Mouse (Mus musculus) hindbrain, embryonic 16.5 days (tissue): ENCODE results near the gene Palm3. TPM values are rescaled to one million over a fixed set of nuclear protein-coding genes. Genes with fewer than 3 reads are reported as not detected.

Experiments
- ATAC-seq: fragments of 200-750 bp; cut with Nextera tagmentation; 2 replicates; pipeline ENCODE4 v1.8.0; 2017; ENCODE audit warnings: moderate TSS enrichment, moderate library complexity
- H3K27ac ChIP-seq: fragments of 300-500 bp; sonication (generic); 2 replicates; pipeline ENCODE4 v1.5.1; 2014; ENCODE audit warnings: low read depth, mild to moderate bottlenecking, control low read depth, low read length, moderate library complexity
- H3K27me3 ChIP-seq: fragments of 300-500 bp; sonication (generic); replicated peaks from 2 replicates; pipeline ENCODE4 v1.6.1; 2014; ENCODE audit warnings: low read length; ENCODE audit not compliant: control insufficient read depth, insufficient read depth
- H3K36me3 ChIP-seq: fragments of 300-500 bp; sonication (generic); 2 replicates; pipeline ENCODE4 v1.6.1; 2014; ENCODE audit warnings: mild to moderate bottlenecking, low read length, moderate library complexity, mixed read lengths; ENCODE audit not compliant: control insufficient read depth, insufficient read depth
- H3K4me1 ChIP-seq: fragments of 300-500 bp; sonication (generic); 2 replicates; pipeline ENCODE4 v1.6.1; 2014; ENCODE audit warnings: low read depth, low read length; ENCODE audit not compliant: control insufficient read depth, insufficient read depth
- H3K4me2 ChIP-seq: fragments of 300-500 bp; sonication (generic); 2 replicates; pipeline ENCODE4 v1.6.1; 2014; ENCODE audit warnings: mild to moderate bottlenecking, low read length, control low read depth, moderate library complexity
- H3K4me3 ChIP-seq: fragments of 300-500 bp; sonication (generic); 2 replicates; pipeline ENCODE4 v1.5.1; 2014; ENCODE audit warnings: mild to moderate bottlenecking, low read length, control low read depth, moderate library complexity
- H3K9ac ChIP-seq: fragments of 300-500 bp; sonication (generic); 2 replicates; pipeline ENCODE4 v1.6.1; 2014; ENCODE audit warnings: low read depth, mild to moderate bottlenecking, control low read depth, low read length, moderate library complexity
- H3K9me3 ChIP-seq: fragments of 300-500 bp; sonication (generic); 2 replicates; pipeline ENCODE4 v1.6.1; 2014; ENCODE audit warnings: mild to moderate bottlenecking, low read length, moderate library complexity; ENCODE audit not compliant: control insufficient read depth
- WGBS: fragments of 180-500 bp; shearing (Covaris S2); extraction: QIAGEN DNeasy Blood & Tissue Kit; methylation state at CpG from one replicate; pipeline ENCODE4 v1.1.7; 2014; 5-methylcytosine and 5-hydroxymethylcytosine counted together
- polyA plus RNA-seq: library from polyadenylated mRNA; unstranded; fragments of >200 nt; fragmentation: Nextera tagmentation; extraction: Ambion mirVana; gene quantifications from 2 replicates; pipeline ENCODE4 v1.2.1, GENCODE M21; 2015

The Palm3 gene
- polyA plus RNA-seq, 1 experiment from 2014 or later, result 11.3 TPM

GRCm38 (mm10) chr8:84012499-84013165 lies 8.6 kb upstream of the Palm3 start:
- H3K27ac ChIP-seq, result no peak overlapping the region
- peak overlapping the region; percentile 100 for H3K4me2 ChIP-seq
- no peak; the same call in 1 of the 2 replicates for ATAC-seq
- H3K4me3 ChIP-seq, result peak overlapping the region; percentile 66
- 7% methylated on average over 35 of the region's 35 CpGs for WGBS
- peaks cover 27% of the 10 kb centered on the region for H3K27me3 ChIP-seq
- H3K9me3 ChIP-seq, result no peaks in the 10 kb centered on the region
- H3K4me1 ChIP-seq, result peaks cover 22% of the 10 kb centered on the region
- H3K9ac ChIP-seq, result peak overlapping the region; percentile 50
- no peaks in the 10 kb centered on the region for H3K36me3 ChIP-seq

DNA sequence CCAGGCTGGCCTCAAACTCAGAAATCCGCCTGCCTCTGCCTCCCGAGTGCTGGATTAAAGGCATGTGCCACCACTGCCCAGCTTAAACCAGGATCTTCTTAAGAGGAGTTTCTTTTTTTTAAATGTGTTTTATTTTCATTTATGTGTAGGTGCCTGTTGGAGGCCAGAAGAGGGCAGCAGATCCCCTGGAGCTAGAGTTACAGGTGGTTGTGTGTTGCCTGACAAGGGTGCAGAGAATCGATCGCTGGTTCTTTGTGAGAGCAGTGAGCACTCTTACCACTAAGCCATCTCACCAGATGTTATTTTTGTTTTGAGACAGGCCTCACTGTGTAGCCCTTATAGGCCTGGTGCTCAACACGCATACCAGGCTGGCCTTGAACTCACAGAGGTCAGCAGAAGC lies 5.4 kb upstream of the Palm3 start:
- 90% methylated on average over 5 of the region's 5 CpGs for WGBS
- peaks cover 17% of the 10 kb centered on the region for H3K27me3 ChIP-seq
- no peaks in the 10 kb centered on the region for H3K9me3 ChIP-seq
- H3K4me1 ChIP-seq, result peaks cover 17% of the 10 kb centered on the region
- ATAC-seq, result no peak
- H3K4me3 ChIP-seq, result no peak overlapping the region
- no peak overlapping the region for H3K9ac ChIP-seq
- no peak overlapping the region for H3K4me2 ChIP-seq
- no peak overlapping the region for H3K27ac ChIP-seq
- H3K36me3 ChIP-seq, result no peaks in the 10 kb centered on the region

- Histone ChIP-seq H3K4me1 (no peaks in the 10 kb centered on the region), H3K27ac (no peak overlapping the region), H3K36me3 (no peaks in the 10 kb centered on the region), H3K4me2 (no peak overlapping the region), H3K4me3 (no peak overlapping the region), H3K9me3 (no peaks in the 10 kb centered on the region), H3K9ac (no peak overlapping the region), H3K27me3 (no peaks in the 10 kb centered on the region; the same call in 1 of the 2 replicates)
- 78% methylated on average over 9 of the region's 9 CpGs for WGBS
- no peak for ATAC-seq
These were observed 1.5 kb upstream of the Palm3 start for GRCm38 (mm10) chr8:84019738-84020137.

DNA sequence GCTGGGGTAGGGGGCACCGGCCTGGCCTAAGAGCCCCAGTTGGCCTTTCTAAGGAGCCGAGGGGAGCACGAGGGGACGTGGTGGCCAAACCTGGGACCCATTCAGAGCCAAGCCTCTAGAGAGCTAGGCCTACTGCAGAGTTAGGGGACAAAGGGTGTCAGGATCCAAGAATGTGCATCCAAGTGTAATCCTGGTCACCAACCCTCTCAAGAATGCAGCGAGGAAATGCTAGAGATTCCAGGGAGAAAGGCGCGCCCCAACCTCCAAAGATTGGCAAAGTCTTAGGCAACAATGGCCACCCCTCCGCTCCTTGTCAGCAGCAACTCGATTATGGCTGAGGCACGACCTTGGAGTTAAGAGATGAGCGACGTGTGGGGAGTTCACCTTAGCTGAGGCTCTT lies 298 bp downstream of the Palm3 start:
- Histone ChIP-seq H3K4me2 (no peak overlapping the region), H3K9me3 (no peaks in the 10 kb centered on the region), H3K27ac (no peak overlapping the region), H3K4me1 (no peaks in the 10 kb centered on the region; the same call in 1 of the 2 replicates), H3K4me3 (no peak overlapping the region), H3K27me3 (no peaks in the 10 kb centered on the region; the same call in none of the 2 replicates), H3K36me3 (no peaks in the 10 kb centered on the region), H3K9ac (no peak overlapping the region)
- no peak for ATAC-seq
- WGBS, result 42% methylated on average over 12 of the region's 12 CpGs

GRCm38 (mm10) chr8:84023085-84023484 lies 1.8 kb downstream of the Palm3 start:
- Histone ChIP-seq H3K27me3 (no peaks in the 10 kb centered on the region; the same call in none of the 2 replicates), H3K4me1 (no peaks in the 10 kb centered on the region; the same call in 1 of the 2 replicates), H3K4me3 (no peak overlapping the region), H3K9ac (no peak overlapping the region), H3K27ac (no peak overlapping the region), H3K9me3 (no peaks in the 10 kb centered on the region), H3K36me3 (no peaks in the 10 kb centered on the region), H3K4me2 (no peak overlapping the region)
- ATAC-seq, result no peak
- WGBS, result 49% methylated on average over 5 of the region's 5 CpGs

DNA sequence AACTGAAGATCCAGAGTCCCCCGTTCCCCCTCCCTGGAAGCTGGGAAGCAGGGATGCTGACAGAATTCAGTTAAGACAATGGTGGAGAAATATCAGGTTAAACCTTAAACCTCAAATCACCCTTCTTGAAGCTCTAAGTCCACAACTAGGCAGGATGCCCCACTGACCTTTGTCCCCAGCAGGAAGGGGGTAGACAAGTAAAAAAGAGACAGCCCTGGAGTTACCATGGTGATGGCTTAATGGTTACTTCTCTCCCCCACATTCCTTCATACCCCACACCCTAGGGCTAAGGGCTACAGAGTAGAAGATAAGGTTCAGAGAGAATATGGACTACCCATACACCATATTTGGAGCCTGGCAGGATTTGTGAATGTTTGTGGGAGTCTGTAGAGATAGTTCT lies 2.4 kb downstream of the Palm3 start:
- no peak for ATAC-seq
- Histone ChIP-seq H3K4me3 (no peak overlapping the region), H3K4me2 (no peak overlapping the region), H3K4me1 (no peaks in the 10 kb centered on the region; the same call in 1 of the 2 replicates), H3K9me3 (no peaks in the 10 kb centered on the region), H3K9ac (no peak overlapping the region), H3K27ac (no peak overlapping the region), H3K27me3 (no peaks in the 10 kb centered on the region; the same call in none of the 2 replicates), H3K36me3 (no peaks in the 10 kb centered on the region)
- WGBS, result 55% methylated on average over 1 of the region's 1 CpGs

DNA sequence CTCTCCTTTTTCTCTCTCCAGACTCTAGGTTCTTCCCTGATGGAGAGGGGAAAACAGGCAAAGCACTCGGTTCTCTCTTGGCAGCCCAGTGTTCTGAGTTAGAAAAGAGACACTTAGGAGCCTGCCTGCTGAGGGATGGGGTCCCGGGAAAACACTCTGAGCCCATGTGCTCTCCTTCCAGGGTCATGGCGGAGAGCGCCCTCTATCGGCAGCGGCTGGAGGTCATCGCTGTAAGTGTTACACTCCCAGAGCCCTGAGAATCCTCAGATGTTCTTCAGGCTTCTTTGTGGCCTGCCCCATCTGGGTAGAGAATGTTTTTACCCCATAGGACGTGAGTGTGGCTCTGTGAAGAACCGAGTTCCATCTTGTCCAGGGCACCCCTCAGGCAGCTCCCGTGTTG lies 2.9 kb downstream of the Palm3 start:
- Histone ChIP-seq H3K27ac (no peak overlapping the region), H3K9me3 (no peaks in the 10 kb centered on the region), H3K4me1 (no peaks in the 10 kb centered on the region; the same call in 1 of the 2 replicates), H3K36me3 (no peaks in the 10 kb centered on the region), H3K27me3 (no peaks in the 10 kb centered on the region; the same call in none of the 2 replicates), H3K9ac (no peak overlapping the region), H3K4me2 (no peak overlapping the region), H3K4me3 (no peak overlapping the region)
- no peak for ATAC-seq
- 13% methylated on average over 10 of the region's 10 CpGs for WGBS

GRCm38 (mm10) chr8:84025863-84026262 lies 4.6 kb downstream of the Palm3 start:
- H3K36me3 ChIP-seq, result no peaks in the 10 kb centered on the region
- WGBS, result under 1% methylated on average over 41 of the region's 41 CpGs
- no peaks in the 10 kb centered on the region; the same call in none of the 2 replicates for H3K27me3 ChIP-seq
- H3K9me3 ChIP-seq, result no peaks in the 10 kb centered on the region
- H3K4me3 ChIP-seq, result peak overlapping the region; percentile 60
- peak; percentile 81 for ATAC-seq
- peak overlapping the region; percentile 76 for H3K9ac ChIP-seq
- H3K4me2 ChIP-seq, result peak overlapping the region; percentile 91
- no peak overlapping the region for H3K27ac ChIP-seq
- no peaks in the 10 kb centered on the region; the same call in 1 of the 2 replicates for H3K4me1 ChIP-seq

- H3K27ac ChIP-seq, result no peak overlapping the region
- no peak overlapping the region for H3K9ac ChIP-seq
- no peaks in the 10 kb centered on the region for H3K36me3 ChIP-seq
- no peak overlapping the region for H3K4me3 ChIP-seq
- H3K9me3 ChIP-seq, result no peaks in the 10 kb centered on the region
- WGBS, result 11% methylated on average over 10 of the region's 10 CpGs
- H3K4me1 ChIP-seq, result no peaks in the 10 kb centered on the region; the same call in 1 of the 2 replicates
- ATAC-seq, result no peak
- no peak overlapping the region; the same call in 1 of the 2 replicates for H3K4me2 ChIP-seq
- no peaks in the 10 kb centered on the region; the same call in none of the 2 replicates for H3K27me3 ChIP-seq
These were observed 6.2 kb downstream of the Palm3 start for GRCm38 (mm10) chr8:84027449-84027848.
